Mouse (Mus musculus) T-cell, adult 2 months (primary cell): ENCODE data around the gene Eif2s2.
"Not testable (repeated sequence)": the region's sequence is repeated elsewhere in the genome, so short reads cannot be mapped to it uniquely, and the experiment has no call there.

Source experiments
- DNase-seq: peaks from one replicate; pipeline ENCODE4 v3.0.0; 2022; ENCODE audit warnings: low spot score

Gene Eif2s2

GRCm38 (mm10) chr2:154892201-154893044 lies at the start of gene Eif2s2:
TSS of gene Eif2s2 (minus strand) at chr2:154892935.
- peak; percentile 97 for DNase-seq

DNA sequence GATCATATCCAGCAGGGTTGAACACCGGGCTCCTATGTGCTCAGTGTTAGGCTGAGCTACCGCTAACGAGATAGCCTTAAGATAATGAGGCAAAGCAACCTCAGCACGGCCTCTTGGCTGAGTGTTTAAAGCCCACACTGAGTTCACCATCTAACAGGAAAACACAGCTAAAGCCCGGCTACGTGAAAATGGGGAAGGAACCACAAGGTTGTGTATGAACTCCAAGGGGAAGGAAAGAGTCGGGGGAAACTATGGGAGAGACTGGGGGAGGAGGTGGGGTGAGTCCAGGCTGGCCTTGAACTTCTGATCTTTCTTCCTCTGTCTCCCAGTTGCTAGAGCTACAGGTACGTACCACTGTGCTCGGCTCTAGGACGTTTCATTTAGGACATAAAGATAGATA lies 49.2 kb upstream of the Eif2s2 start:
- no peak for DNase-seq

- no peak for DNase-seq
Observed at GRCm38 (mm10) chr2:154937547-154938390, 45.0 kb upstream of the Eif2s2 start.

GRCm38 (mm10) chr2:154936536-154937155 lies 43.9 kb upstream of the Eif2s2 start:
- DNase-seq = no peak

- no peak for DNase-seq
Observed at GRCm38 (mm10) chr2:154936106-154936505, 43.4 kb upstream of the Eif2s2 start.

DNA sequence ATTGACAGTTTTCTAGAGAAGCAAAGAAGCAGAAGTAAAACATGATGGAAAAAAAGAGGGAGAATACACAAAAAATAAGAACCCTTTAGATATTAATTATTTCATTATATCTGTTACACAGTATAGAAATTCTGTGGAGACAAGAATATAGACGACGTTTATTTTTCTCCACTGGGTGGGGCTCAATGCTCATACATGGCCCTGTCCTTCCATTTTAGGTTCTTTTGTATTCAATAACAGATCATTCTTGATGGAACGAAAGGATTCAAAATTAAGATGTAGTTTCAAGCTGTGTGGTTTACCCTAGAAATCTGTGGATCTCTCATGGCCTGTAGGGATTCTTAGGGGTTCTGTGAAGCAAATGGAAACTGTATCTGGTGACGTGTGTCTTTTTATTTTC lies 41.1 kb upstream of the Eif2s2 start:
- DNase-seq = peak; percentile 27

GRCm38 (mm10) chr2:154928298-154928697 lies 35.6 kb upstream of the Eif2s2 start:
- no peak for DNase-seq

- DNase-seq = no peak
Observed at GRCm38 (mm10) chr2:154926843-154927242, 34.1 kb upstream of the Eif2s2 start.

DNA sequence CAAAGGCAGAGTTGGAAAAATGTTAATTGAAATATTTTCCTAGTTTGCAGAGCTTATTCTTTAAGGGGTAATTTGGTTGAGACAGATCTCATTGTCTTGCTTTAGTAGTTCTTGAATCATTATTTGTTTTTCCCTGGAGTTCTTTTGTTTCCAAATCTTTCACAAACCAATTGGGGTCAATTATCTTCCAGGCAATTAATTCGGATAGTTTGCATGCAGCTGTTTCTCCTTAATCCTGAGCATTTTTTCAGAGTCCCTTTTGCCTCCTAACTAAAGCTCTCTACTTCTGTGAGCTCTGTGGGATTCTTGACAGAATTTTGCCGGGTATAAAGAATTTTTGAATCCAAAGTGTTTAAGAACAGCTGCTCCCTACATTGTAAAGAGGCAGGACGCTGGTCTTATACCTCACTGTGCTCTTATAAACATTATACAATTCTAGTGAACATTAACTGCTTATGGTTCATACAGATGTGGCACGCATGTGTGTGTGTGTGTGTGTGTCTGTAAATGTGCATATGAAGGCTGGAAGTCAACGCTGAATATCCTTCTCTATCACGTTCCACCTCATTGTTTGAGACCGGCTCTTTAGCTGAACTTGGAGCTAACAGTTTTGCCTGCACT lies 32.8 kb upstream of the Eif2s2 start:
- no peak for DNase-seq

DNA sequence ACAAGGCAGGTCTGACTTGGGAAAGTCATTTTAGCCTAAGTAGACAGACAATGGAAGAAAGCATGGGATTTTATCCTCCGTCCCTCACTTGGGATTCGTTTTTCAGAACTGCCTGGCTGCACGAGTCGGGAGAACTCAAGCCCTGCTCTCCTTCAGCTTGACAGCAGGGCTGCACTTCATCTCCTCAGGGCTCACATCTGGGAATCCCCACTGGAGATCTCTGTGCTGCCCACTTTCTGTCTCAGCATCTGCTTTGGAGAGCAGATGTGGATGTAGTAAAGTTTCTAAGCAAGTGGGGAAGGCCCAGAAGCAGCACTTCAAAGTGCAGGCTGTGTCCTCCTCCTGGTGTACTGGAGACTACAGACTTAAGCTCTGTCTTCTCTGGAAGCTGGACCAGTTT lies 29.4 kb upstream of the Eif2s2 start:
- not testable (repeated sequence) for DNase-seq

- no peak for DNase-seq
Observed at GRCm38 (mm10) chr2:154920896-154921295, 28.2 kb upstream of the Eif2s2 start.

GRCm38 (mm10) chr2:154917866-154918641 lies 25.3 kb upstream of the Eif2s2 start:
- no peak for DNase-seq

GRCm38 (mm10) chr2:154916547-154916946 lies 23.8 kb upstream of the Eif2s2 start:
- DNase-seq = peak; percentile 19

DNA sequence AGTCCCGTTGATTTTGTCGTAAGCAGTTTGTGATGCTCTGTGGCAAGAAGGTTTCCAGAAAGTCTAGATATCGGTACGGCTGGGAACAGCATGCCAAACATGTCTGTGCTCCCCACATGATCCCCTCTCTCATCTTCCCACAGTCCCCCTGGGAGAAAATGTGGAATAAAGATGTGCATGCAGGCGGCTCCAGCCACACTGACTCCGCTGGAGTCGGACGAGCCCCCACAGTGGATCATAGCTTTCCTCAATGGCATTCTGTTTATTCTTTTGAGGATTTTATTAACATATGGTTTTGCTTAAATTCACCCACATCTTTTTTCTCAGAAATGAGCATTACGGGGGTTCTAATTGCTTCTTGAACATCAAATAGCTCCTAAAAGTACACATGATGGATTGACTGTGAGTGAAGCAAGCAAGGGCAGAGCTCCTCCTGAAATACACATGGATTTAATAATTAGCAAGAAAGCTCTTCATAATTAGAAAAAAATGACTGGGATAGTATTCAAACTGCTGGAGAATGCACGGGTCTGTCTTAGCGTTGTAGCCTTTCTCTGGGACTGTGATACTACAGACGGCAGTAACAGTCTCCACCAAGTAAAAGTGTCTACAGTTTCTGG lies 23.3 kb upstream of the Eif2s2 start:
- DNase-seq = no peak

- DNase-seq = no peak
Observed at GRCm38 (mm10) chr2:154909789-154910188, 17.1 kb upstream of the Eif2s2 start.

DNA sequence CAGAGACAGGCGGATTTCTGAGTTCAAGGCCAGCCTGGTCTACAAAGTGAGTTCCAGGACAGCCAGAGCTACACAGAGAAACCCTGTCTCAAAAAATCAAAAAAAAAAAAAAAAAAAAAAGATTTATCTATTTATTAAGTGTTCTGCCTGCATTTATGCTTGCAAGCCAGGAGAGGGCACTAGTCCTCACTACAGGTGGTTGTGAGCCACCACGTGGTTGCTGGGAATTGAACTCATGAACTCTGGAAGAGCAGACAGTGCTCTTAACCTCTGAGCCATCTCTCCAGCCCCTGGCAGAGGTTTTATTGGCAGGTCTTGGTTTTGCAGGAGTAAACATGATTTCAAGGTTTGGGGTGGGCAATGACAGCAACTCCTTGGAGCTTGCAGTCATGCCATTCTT lies 15.5 kb upstream of the Eif2s2 start:
- DNase-seq = not testable (repeated sequence)

DNA sequence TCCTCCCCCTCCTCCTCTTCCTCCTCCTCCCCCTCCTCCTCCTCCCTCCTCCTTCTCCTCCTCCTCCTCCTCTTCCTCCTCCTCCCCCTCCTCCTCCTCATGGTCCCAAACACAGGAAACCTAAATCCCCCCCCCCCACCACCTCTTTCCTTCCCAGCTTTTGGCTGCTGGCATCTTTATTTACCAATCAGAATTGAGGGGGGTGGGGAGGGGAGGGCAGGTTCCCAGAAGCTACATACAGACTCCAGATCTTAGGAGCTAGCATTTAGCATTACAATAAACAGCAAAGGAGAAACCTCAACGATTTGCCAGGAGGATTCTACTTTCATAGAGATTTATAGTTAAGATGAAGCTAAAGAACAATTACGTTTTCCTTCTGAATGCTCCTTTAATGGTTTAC lies 13.1 kb upstream of the Eif2s2 start:
- no peak for DNase-seq

DNA sequence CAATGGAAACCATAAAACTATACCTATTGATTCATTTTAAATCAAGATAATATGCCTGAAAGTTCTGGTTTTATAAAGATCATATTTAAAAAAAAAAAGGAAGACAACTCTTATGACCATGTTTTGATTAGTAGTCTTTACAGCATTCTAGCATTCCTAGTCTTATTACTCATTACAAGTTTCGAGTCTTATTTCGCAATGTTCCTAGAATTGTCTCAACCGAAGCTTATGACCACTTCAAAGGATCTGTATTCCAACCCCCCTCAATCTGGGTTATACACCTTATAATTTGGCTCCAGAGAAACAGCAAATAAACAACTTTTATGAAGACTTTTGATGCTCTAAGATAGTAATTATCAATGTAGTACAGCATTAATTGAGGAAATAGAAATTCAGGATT lies 9.4 kb upstream of the Eif2s2 start:
- DNase-seq = no peak

GRCm38 (mm10) chr2:154899412-154899811 lies 6.7 kb upstream of the Eif2s2 start:
- not testable (repeated sequence) for DNase-seq

DNA sequence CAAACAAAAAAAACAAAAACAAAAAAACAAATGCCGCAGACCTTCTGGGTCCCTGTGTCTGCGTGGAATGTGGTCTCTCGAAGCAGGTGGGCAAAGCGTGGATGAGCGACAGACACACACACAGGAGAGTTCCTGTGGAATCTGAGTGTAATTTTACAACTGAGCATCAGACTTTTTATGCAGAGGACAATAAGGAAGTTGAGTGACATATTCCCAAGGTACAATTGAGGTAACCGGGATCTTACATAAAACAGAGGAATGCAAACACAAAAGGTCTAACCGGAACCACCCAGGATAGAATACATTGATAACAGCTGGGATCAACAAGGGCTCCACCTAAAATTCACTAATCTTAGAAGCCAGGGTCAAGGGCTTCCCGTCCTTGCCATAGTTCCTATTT lies 6.3 kb upstream of the Eif2s2 start:
- not testable (repeated sequence) for DNase-seq

- no peak for DNase-seq
Observed at GRCm38 (mm10) chr2:154893548-154893947, 813 bp upstream of the Eif2s2 start.
